Mouse (Mus musculus): ENCODE results near the gene Bdh1. TPM values are rescaled to one million over a fixed set of nuclear protein-coding genes. Genes with fewer than 3 reads are reported as not detected.
A peak's percentile ranks its signal among the peaks of the same experiment; 100 is the strongest.

Gene Bdh1
- total RNA-seq, 1 experiment, result 12.0 TPM

DNA sequence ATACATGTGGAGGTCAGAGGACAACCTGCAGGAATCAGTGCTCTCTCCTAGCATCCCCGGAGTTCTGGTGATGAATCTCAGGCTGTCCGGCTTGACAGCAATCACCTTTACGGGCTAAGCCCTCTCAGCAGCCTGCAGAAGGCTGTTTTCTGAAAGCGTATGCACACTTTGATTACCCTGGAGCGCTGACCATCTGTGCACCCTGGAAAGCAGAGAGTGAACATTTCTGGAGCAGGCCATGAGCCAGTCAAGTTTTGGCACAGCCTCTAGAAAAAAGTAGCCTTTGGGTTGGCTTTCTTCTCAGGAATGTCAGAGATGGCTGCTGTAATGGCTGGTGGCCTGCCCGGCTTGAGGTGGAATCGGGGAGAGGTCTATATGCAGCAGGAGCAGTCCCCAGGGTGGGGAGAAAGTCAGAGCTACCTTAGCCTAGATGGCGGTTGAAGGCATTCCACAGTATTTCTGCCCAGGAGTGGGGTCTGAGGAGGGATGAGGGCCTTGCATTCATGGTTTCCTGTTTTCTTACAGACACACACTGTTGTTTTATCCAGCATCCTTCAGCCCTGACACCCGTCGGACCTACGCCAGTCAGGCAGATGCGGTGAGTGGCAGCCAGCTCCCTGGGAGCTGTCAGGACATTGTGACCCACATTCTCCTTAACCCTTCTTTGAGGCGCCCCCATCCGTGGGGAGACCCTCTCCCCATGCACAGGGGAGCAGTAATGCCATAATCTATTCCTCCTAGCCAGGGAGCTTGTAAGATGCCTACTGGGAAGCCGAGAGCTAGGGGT is 24.2 kb downstream of the Bdh1 start:
- no peak for DNase-seq (ENCODE audit: low read depth, low spot score)
- no peak overlapping the region for H3K9ac ChIP-seq (ENCODE audit: insufficient read depth, low read depth, low read length, poor library complexity, severe bottlenecking)
- TF ChIP-seq ZC3H11A (IDR thresholded peaks at IDR 0.05; ENCODE audit: borderline replicate concordance, low read depth, low read length) (no peak), MAFK (IDR thresholded peaks at IDR 0.05; ENCODE audit: insufficient read depth, low read depth, low read length) (no peak), CHD2 (IDR thresholded peaks at IDR 0.05; ENCODE audit: low read depth, low read length) (no peak), ZNF384 (IDR thresholded peaks at IDR 0.05; ENCODE audit: low read depth, low read length) (no peak), HCFC1 (IDR thresholded peaks at IDR 0.05; ENCODE audit: borderline replicate concordance, insufficient read depth, low read length) (no peak)
- no peak overlapping the region for H3K27ac ChIP-seq (ENCODE audit: insufficient read depth, low read depth, low read length, poor library complexity, severe bottlenecking)
- no peaks in the 10 kb centered on the region for H3K36me3 ChIP-seq (ENCODE audit: control insufficient read depth, insufficient read depth, low read length, poor library complexity, severe bottlenecking)
- in situ Hi-C loops (cut with MboI; ENCODE audit: low sequenced_read_pairs in 2 of 2, unreplicated experiment in 2 of 2), result no loop called here
- no peaks in the 10 kb centered on the region for H3K4me1 ChIP-seq (ENCODE audit: control insufficient read depth in 2 of 2, insufficient read depth in 2 of 2, low read length in 2 of 2, poor library complexity in 1 of 2)
- H3K9me3 ChIP-seq (ENCODE audit: control insufficient read depth, insufficient read depth, low read depth, low read length), result no peaks in the 10 kb centered on the region
- H3K4me3 ChIP-seq (ENCODE audit: insufficient read depth in 1 of 2, low read depth in 1 of 2, low read length in 2 of 2, poor library complexity in 1 of 2, severe bottlenecking in 1 of 2), result no peak overlapping the region

DNA sequence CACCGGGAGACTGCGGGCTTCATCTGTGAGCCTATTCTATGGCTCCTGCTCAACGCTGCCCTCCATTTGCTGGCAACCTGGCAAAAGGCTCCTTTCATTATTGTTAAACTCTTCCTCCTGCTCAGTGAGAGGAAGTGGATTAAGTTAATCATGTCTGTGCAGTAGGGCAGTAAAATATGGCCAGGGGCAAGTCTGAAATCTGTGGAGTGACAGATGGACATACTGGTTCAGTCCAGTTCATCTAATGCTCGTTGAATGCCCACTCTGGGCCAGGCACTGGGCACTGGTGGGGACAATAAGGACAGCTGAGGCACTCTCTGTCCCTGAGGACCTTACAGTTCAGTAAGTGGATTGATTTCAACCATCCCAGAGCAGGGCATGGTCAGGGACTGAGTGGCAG is 27.9 kb downstream of the Bdh1 start:
- in situ Hi-C loops (cut with MboI; ENCODE audit: low sequenced_read_pairs in 2 of 2, unreplicated experiment in 2 of 2), result no loop called here
- Histone ChIP-seq H3K9me3 (ENCODE audit: control insufficient read depth, insufficient read depth, low read depth, low read length) (no peaks in the 10 kb centered on the region), H3K27ac (ENCODE audit: insufficient read depth, low read depth, low read length, poor library complexity, severe bottlenecking) (no peak overlapping the region), H3K36me3 (ENCODE audit: control insufficient read depth, insufficient read depth, low read length, poor library complexity, severe bottlenecking) (no peaks in the 10 kb centered on the region), H3K4me3 (ENCODE audit: insufficient read depth in 1 of 2, low read depth in 1 of 2, low read length in 2 of 2, poor library complexity in 1 of 2, severe bottlenecking in 1 of 2) (no peak overlapping the region), H3K4me1 (ENCODE audit: control insufficient read depth in 2 of 2, insufficient read depth in 2 of 2, low read length in 2 of 2, poor library complexity in 1 of 2) (peaks cover 4 to 9% of the 10 kb centered on the region in 2 experiments; a peak in 2 of 4 replicates), H3K9ac (ENCODE audit: insufficient read depth, low read depth, low read length, poor library complexity, severe bottlenecking) (no peak overlapping the region)
- DNase-seq (ENCODE audit: low read depth, low spot score), result no peak
- no peak for TF ChIP-seq ZC3H11A (IDR thresholded peaks at IDR 0.05; ENCODE audit: borderline replicate concordance, low read depth, low read length)
- no peak for TF ChIP-seq MAFK (IDR thresholded peaks at IDR 0.05; ENCODE audit: insufficient read depth, low read depth, low read length)
- no peak for TF ChIP-seq HCFC1 (IDR thresholded peaks at IDR 0.05; ENCODE audit: borderline replicate concordance, insufficient read depth, low read length)
- TF ChIP-seq ZNF384 (IDR thresholded peaks at IDR 0.05; ENCODE audit: low read depth, low read length), result no peak
- no peak for TF ChIP-seq CHD2 (IDR thresholded peaks at IDR 0.05; ENCODE audit: low read depth, low read length)

DNA sequence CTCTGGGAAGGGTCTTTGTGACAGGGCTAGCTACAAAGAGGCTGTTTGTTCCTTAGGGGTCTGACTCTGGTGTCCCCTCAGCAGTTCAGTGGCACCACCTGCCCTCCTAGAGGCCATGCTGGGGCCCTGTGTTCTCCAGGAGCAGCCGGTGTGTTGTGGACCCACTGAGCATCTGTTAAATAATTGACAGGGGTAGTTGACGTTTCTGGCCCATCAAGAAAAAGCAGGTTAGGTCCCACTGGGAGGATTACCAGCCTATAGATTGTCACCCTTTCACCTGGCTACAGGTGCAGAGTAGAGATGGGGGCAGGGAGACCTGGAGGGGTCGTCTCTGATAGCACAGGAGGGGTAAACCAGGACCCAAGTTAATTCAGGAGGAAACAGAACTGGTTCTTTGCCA is 29.2 kb downstream of the Bdh1 start:
- no peak overlapping the region for H3K27ac ChIP-seq (ENCODE audit: insufficient read depth, low read depth, low read length, poor library complexity, severe bottlenecking)
- no peaks in the 10 kb centered on the region for H3K9me3 ChIP-seq (ENCODE audit: control insufficient read depth, insufficient read depth, low read depth, low read length)
- H3K9ac ChIP-seq (ENCODE audit: insufficient read depth, low read depth, low read length, poor library complexity, severe bottlenecking), result no peak overlapping the region
- peaks cover 4 to 10% of the 10 kb centered on the region in 2 experiments; a peak in 2 of 4 replicates for H3K4me1 ChIP-seq (ENCODE audit: control insufficient read depth in 2 of 2, insufficient read depth in 2 of 2, low read length in 2 of 2, poor library complexity in 1 of 2)
- TF ChIP-seq ZNF384 (IDR thresholded peaks at IDR 0.05; ENCODE audit: low read depth, low read length) (no peak), ZC3H11A (IDR thresholded peaks at IDR 0.05; ENCODE audit: borderline replicate concordance, low read depth, low read length) (no peak), CHD2 (IDR thresholded peaks at IDR 0.05; ENCODE audit: low read depth, low read length) (no peak), HCFC1 (IDR thresholded peaks at IDR 0.05; ENCODE audit: borderline replicate concordance, insufficient read depth, low read length) (no peak), MAFK (IDR thresholded peaks at IDR 0.05; ENCODE audit: insufficient read depth, low read depth, low read length) (no peak)
- H3K4me3 ChIP-seq (ENCODE audit: insufficient read depth in 1 of 2, low read depth in 1 of 2, low read length in 2 of 2, poor library complexity in 1 of 2, severe bottlenecking in 1 of 2), result no peak overlapping the region
- H3K36me3 ChIP-seq (ENCODE audit: control insufficient read depth, insufficient read depth, low read length, poor library complexity, severe bottlenecking), result no peaks in the 10 kb centered on the region
- in situ Hi-C loops (cut with MboI; ENCODE audit: low sequenced_read_pairs in 2 of 2, unreplicated experiment in 2 of 2), result no loop called here
- DNase-seq (ENCODE audit: low read depth, low spot score), result no peak

DNA sequence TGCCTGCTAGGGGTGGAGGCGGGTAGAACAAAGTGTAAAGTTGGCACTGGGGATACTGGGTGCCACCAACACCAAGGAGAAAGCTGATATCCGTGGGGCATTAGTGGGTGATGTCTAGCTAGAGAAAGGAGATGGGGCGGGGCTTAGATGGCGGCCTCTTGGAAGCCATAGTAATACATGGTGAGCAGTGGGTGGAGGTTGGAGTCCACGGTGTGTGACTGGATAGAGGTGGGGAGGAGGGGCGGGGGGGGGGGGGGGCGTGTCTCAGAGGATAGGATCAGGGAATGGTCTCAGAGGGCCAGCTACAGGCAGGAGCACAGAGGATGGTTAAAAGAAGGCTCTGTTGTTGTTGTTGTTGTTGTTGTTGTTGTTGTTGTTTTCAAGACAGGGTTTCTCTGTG is 30.4 kb downstream of the Bdh1 start:
- Histone ChIP-seq H3K4me3 (ENCODE audit: insufficient read depth in 1 of 2, low read depth in 1 of 2, low read length in 2 of 2, poor library complexity in 1 of 2, severe bottlenecking in 1 of 2) (peak overlapping the region; percentile 19 to 54), H3K9me3 (ENCODE audit: control insufficient read depth, insufficient read depth, low read depth, low read length) (no peaks in the 10 kb centered on the region), H3K9ac (ENCODE audit: insufficient read depth, low read depth, low read length, poor library complexity, severe bottlenecking) (no peak overlapping the region; the same call in 1 of the 2 replicates), H3K4me1 (ENCODE audit: control insufficient read depth in 2 of 2, insufficient read depth in 2 of 2, low read length in 2 of 2, poor library complexity in 1 of 2) (peaks cover 4 to 10% of the 10 kb centered on the region in 2 experiments; a peak in 2 of 4 replicates), H3K36me3 (ENCODE audit: control insufficient read depth, insufficient read depth, low read length, poor library complexity, severe bottlenecking) (no peaks in the 10 kb centered on the region), H3K27ac (ENCODE audit: insufficient read depth, low read depth, low read length, poor library complexity, severe bottlenecking) (no peak overlapping the region)
- in situ Hi-C loops (cut with MboI; ENCODE audit: low sequenced_read_pairs in 2 of 2, unreplicated experiment in 2 of 2), result no loop called here
- no peak for TF ChIP-seq ZNF384 (IDR thresholded peaks at IDR 0.05; ENCODE audit: low read depth, low read length)
- TF ChIP-seq HCFC1 (IDR thresholded peaks at IDR 0.05; ENCODE audit: borderline replicate concordance, insufficient read depth, low read length), result no peak
- no peak for TF ChIP-seq CHD2 (IDR thresholded peaks at IDR 0.05; ENCODE audit: low read depth, low read length)
- TF ChIP-seq MAFK (IDR thresholded peaks at IDR 0.05; ENCODE audit: insufficient read depth, low read depth, low read length), result no peak
- no peak for TF ChIP-seq ZC3H11A (IDR thresholded peaks at IDR 0.05; ENCODE audit: borderline replicate concordance, low read depth, low read length)
- DNase-seq (ENCODE audit: low read depth, low spot score), result no peak
